Mouse (Mus musculus): Measurements from ENCODE around the gene A130010J15Rik.
A peak's percentile ranks its signal among the peaks of the same experiment; 100 is the strongest.

A130010J15Rik gene

GRCm38 (mm10) chr1:193198312-193198711 lies 30.5 kb downstream of the A130010J15Rik start:
- DNase-seq (ENCODE audit: inconsistent age in 2 of 2, low spot score in 1 of 2): no peak

- no peak for DNase-seq (ENCODE audit: inconsistent age in 2 of 2, low spot score in 1 of 2)
These were observed 33.0 kb downstream of the A130010J15Rik start for GRCm38 (mm10) chr1:193200640-193201382.

GRCm38 (mm10) chr1:193201383-193201778 lies 33.5 kb downstream of the A130010J15Rik start, which contains the start of gene Traf3ip3:
Traf3ip3 (minus strand) TSS chr1:193201703.
- DNase-seq (ENCODE audit: inconsistent age in 2 of 2, low spot score in 1 of 2): peak; percentile 20 to 34

- DNase-seq (ENCODE audit: inconsistent age in 2 of 2, low spot score in 1 of 2): no peak
These were observed 36.0 kb downstream of the A130010J15Rik start for GRCm38 (mm10) chr1:193203821-193204220.

GRCm38 (mm10) chr1:193205431-193205830 lies 37.6 kb downstream of the A130010J15Rik start:
- DNase-seq (ENCODE audit: inconsistent age in 2 of 2, low spot score in 1 of 2): no peak

GRCm38 (mm10) chr1:193207503-193207902 lies 39.7 kb downstream of the A130010J15Rik start, which contains the start of gene Lamb3:
Lamb3 (plus strand) TSS chr1:193207699.
- no peak for DNase-seq (ENCODE audit: inconsistent age in 2 of 2, low spot score in 1 of 2)

- peak in 1 of 2 experiments; percentile 70 for DNase-seq (ENCODE audit: inconsistent age in 2 of 2, low spot score in 1 of 2)
These were observed 40.3 kb downstream of the A130010J15Rik start for GRCm38 (mm10) chr1:193208178-193208577.

GRCm38 (mm10) chr1:193211371-193211770 lies 43.5 kb downstream of the A130010J15Rik start:
- DNase-seq (ENCODE audit: inconsistent age in 2 of 2, low spot score in 1 of 2): peak in 1 of 2 experiments; percentile 40

- DNase-seq (ENCODE audit: inconsistent age in 2 of 2, low spot score in 1 of 2): no peak
These were observed 46.2 kb downstream of the A130010J15Rik start for GRCm38 (mm10) chr1:193214053-193214452.

- no peak for DNase-seq (ENCODE audit: inconsistent age in 2 of 2, low spot score in 1 of 2)
These were observed 48.2 kb downstream of the A130010J15Rik start for GRCm38 (mm10) chr1:193216000-193216399.

- DNase-seq (ENCODE audit: inconsistent age in 2 of 2, low spot score in 1 of 2): no peak
These were observed 52.6 kb downstream of the A130010J15Rik start for GRCm38 (mm10) chr1:193220408-193220807.

- no peak for DNase-seq (ENCODE audit: inconsistent age in 2 of 2, low spot score in 1 of 2)
These were observed 57.7 kb downstream of the A130010J15Rik start for GRCm38 (mm10) chr1:193225531-193225930.

GRCm38 (mm10) chr1:193226114-193226513 lies 58.3 kb downstream of the A130010J15Rik start:
- no peak for DNase-seq (ENCODE audit: inconsistent age in 2 of 2, low spot score in 1 of 2)

GRCm38 (mm10) chr1:193226724-193227522 lies 59.1 kb downstream of the A130010J15Rik start:
- peak in 1 of 2 experiments; percentile 24 for DNase-seq (ENCODE audit: inconsistent age in 2 of 2, low spot score in 1 of 2)

All from adrenal gland, adult (tissue).